Mouse (Mus musculus): ENCODE measurements around the gene Vil1. TPM values are rescaled to one million over a fixed set of nuclear protein-coding genes. Genes with fewer than 3 reads are reported as not detected.

Gene Vil1
- polyA plus RNA-seq, 1 experiment from 2014 or later: 0.45 TPM

DNA sequence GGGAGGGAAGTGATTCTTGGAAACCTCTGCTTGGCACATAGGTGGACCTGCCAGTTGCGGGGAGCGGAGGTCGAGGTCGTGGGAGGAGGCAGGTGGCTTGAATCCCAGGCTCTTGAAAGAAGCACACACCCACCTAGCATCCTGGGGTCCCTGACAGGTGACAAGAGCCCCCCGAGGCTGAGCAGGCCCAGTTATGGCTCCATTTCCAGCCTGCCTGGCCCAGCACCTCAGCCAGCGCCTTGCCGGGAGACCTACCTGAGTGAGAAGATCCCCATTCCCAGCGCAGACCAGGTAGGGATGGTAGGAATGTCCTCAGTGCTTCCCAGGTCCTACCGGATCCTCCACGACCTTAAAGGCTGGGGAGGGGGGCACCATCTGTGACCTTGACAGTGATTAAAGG lies 33.6 kb upstream of the Vil1 start:
- Histone ChIP-seq H3K36me3 (no peaks in the 10 kb centered on the region), H3K4me1 (peaks cover 14% of the 10 kb centered on the region), H3K9me3 (no peaks in the 10 kb centered on the region), H3K27me3 (replicated peaks) (no peaks in the 10 kb centered on the region), H3K27ac (replicated peaks) (no peak overlapping the region), H3K9ac (0 out of 2 replicates have a peak overlapping the region, but pooled peaks have one; percentile 33), H3K4me2 (no peak overlapping the region), H3K4me3 (no peak overlapping the region)
- ATAC-seq (ENCODE audit: extremely low read depth, insufficient number of reproducible peaks, low FRiP score, low TSS enrichment): no peak
- WGBS: 75% methylated on average over 10 of the region's 10 CpGs

DNA sequence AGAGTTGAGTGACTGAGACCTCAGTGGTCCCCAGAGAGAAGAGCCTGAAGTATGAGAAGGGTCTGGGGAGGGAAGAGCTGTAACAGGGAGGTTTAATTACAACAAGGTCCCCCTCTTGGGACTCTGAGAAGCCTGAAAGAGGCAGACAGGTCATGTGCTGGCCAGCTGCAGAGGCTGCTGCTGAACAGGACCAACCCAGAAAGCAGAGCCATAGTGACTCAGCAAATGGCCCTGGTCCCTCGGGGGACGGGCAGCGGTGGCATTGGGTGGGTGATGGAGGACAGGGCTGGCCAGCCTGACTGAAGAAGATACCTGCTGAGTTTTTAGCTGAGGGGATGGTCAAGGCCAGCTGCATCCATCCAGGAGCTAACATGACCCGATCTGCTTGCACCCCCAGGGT lies 32.8 kb upstream of the Vil1 start:
- Histone ChIP-seq H3K4me3 (no peak overlapping the region), H3K27ac (replicated peaks) (no peak overlapping the region), H3K4me2 (no peak overlapping the region), H3K27me3 (replicated peaks) (no peaks in the 10 kb centered on the region), H3K36me3 (no peaks in the 10 kb centered on the region), H3K9me3 (no peaks in the 10 kb centered on the region), H3K9ac (no peak overlapping the region), H3K4me1 (peaks cover 14% of the 10 kb centered on the region)
- no peak for ATAC-seq (ENCODE audit: extremely low read depth, insufficient number of reproducible peaks, low FRiP score, low TSS enrichment)
- WGBS: 75% methylated on average over 4 of the region's 4 CpGs

GRCm38 (mm10) chr1:74379058-74379504 lies 30.1 kb upstream of the Vil1 start:
- no peaks in the 10 kb centered on the region for H3K36me3 ChIP-seq
- no peak overlapping the region for H3K4me3 ChIP-seq
- H3K4me2 ChIP-seq: no peak overlapping the region
- ATAC-seq (ENCODE audit: extremely low read depth, insufficient number of reproducible peaks, low FRiP score, low TSS enrichment): no peak
- no peak overlapping the region for H3K27ac ChIP-seq (replicated peaks)
- H3K27me3 ChIP-seq (replicated peaks): no peaks in the 10 kb centered on the region
- peaks cover 14% of the 10 kb centered on the region for H3K4me1 ChIP-seq
- WGBS: 85% methylated on average over 7 of the region's 7 CpGs
- no peak overlapping the region for H3K9ac ChIP-seq
- no peaks in the 10 kb centered on the region for H3K9me3 ChIP-seq

DNA sequence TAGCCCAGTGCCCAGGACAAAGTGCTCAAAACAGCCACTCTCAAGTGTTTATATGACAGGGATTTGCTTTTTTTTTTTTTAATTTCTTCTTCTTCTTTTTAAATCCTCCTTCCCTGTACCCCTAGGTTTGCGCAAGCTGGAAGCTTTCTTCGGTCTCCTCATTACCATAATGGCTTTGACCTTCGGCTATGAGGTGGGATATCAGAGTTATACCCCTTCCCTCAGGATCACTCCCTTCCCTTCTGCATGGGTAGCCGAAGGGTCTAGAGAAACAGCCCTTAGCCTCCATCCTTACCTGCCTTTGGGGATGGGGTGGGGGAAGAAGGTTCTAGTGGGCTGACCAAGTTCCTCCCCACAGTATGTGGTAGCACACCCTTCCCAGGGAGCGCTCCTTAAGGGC lies 28.7 kb upstream of the Vil1 start:
- no peaks in the 10 kb centered on the region for H3K9me3 ChIP-seq
- no peaks in the 10 kb centered on the region for H3K36me3 ChIP-seq
- no peak overlapping the region for H3K9ac ChIP-seq
- no peak overlapping the region for H3K4me3 ChIP-seq
- no peak overlapping the region for H3K27ac ChIP-seq (replicated peaks)
- H3K4me2 ChIP-seq: no peak overlapping the region
- H3K27me3 ChIP-seq (replicated peaks): no peaks in the 10 kb centered on the region
- ATAC-seq (ENCODE audit: extremely low read depth, insufficient number of reproducible peaks, low FRiP score, low TSS enrichment): no peak
- 82% methylated on average over 5 of the region's 5 CpGs for WGBS
- H3K4me1 ChIP-seq: peaks cover 8% of the 10 kb centered on the region; the same call in 1 of the 2 replicates

GRCm38 (mm10) chr1:74381588-74382021 lies 27.6 kb upstream of the Vil1 start:
- no peak overlapping the region for H3K4me2 ChIP-seq
- no peak overlapping the region for H3K9ac ChIP-seq
- 79% methylated on average over 10 of the region's 10 CpGs for WGBS
- ATAC-seq (ENCODE audit: extremely low read depth, insufficient number of reproducible peaks, low FRiP score, low TSS enrichment): no peak
- no peak overlapping the region for H3K27ac ChIP-seq (replicated peaks)
- no peak overlapping the region for H3K4me3 ChIP-seq
- H3K9me3 ChIP-seq: no peaks in the 10 kb centered on the region
- H3K36me3 ChIP-seq: no peaks in the 10 kb centered on the region
- H3K4me1 ChIP-seq: peaks cover 4% of the 10 kb centered on the region; the same call in 1 of the 2 replicates
- H3K27me3 ChIP-seq (replicated peaks): no peaks in the 10 kb centered on the region

- H3K9ac ChIP-seq: no peak overlapping the region
- H3K27me3 ChIP-seq (replicated peaks): no peaks in the 10 kb centered on the region
- peaks cover 18% of the 10 kb centered on the region for H3K4me1 ChIP-seq
- ATAC-seq (ENCODE audit: extremely low read depth, insufficient number of reproducible peaks, low FRiP score, low TSS enrichment): no peak
- no peak overlapping the region for H3K4me2 ChIP-seq
- no peaks in the 10 kb centered on the region for H3K9me3 ChIP-seq
- H3K4me3 ChIP-seq: no peak overlapping the region
- H3K27ac ChIP-seq (replicated peaks): no peak overlapping the region
- WGBS: 81% methylated on average over 13 of the region's 13 CpGs
- no peaks in the 10 kb centered on the region for H3K36me3 ChIP-seq
Observed at GRCm38 (mm10) chr1:74383385-74383784, 25.8 kb upstream of the Vil1 start.

GRCm38 (mm10) chr1:74384525-74384924 lies 24.7 kb upstream of the Vil1 start:
- Histone ChIP-seq H3K36me3 (no peaks in the 10 kb centered on the region), H3K9me3 (no peaks in the 10 kb centered on the region), H3K4me3 (no peak overlapping the region), H3K27me3 (replicated peaks) (no peaks in the 10 kb centered on the region), H3K9ac (no peak overlapping the region), H3K27ac (replicated peaks) (no peak overlapping the region), H3K4me2 (no peak overlapping the region), H3K4me1 (peaks cover 27% of the 10 kb centered on the region)
- 83% methylated on average over 8 of the region's 8 CpGs for WGBS
- no peak for ATAC-seq (ENCODE audit: extremely low read depth, insufficient number of reproducible peaks, low FRiP score, low TSS enrichment)

DNA sequence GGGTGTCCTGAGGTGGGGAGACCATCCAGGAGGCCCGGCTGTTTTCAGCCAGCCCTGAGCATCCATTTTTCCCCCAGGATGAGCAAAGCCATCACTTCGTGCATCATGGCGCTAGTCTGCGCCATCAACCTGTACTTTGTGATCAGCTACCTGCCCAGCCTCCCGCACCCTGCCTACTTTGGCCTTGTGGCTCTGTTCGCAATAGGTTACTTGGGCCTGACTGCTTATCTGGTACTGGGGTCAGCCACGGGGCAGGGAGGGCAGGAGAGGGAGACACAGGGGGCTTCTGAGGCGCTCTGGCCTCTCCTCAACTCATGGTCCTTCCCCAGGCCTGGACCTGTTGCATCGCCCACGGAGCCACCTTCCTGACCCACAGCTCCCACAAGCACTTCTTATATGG lies 24.1 kb upstream of the Vil1 start:
- Histone ChIP-seq H3K9ac (no peak overlapping the region), H3K36me3 (no peaks in the 10 kb centered on the region), H3K4me1 (peaks cover 32% of the 10 kb centered on the region), H3K9me3 (no peaks in the 10 kb centered on the region), H3K4me2 (no peak overlapping the region), H3K27me3 (replicated peaks) (no peaks in the 10 kb centered on the region), H3K27ac (replicated peaks) (no peak overlapping the region), H3K4me3 (no peak overlapping the region)
- 87% methylated on average over 10 of the region's 10 CpGs for WGBS
- no peak for ATAC-seq (ENCODE audit: extremely low read depth, insufficient number of reproducible peaks, low FRiP score, low TSS enrichment)

GRCm38 (mm10) chr1:74385531-74385930 lies 23.6 kb upstream of the Vil1 start:
- Histone ChIP-seq H3K4me3 (no peak overlapping the region), H3K27ac (replicated peaks) (no peak overlapping the region), H3K36me3 (no peaks in the 10 kb centered on the region), H3K4me1 (peaks cover 37% of the 10 kb centered on the region), H3K4me2 (no peak overlapping the region), H3K9me3 (no peaks in the 10 kb centered on the region), H3K9ac (no peak overlapping the region), H3K27me3 (replicated peaks) (no peaks in the 10 kb centered on the region)
- no peak for ATAC-seq (ENCODE audit: extremely low read depth, insufficient number of reproducible peaks, low FRiP score, low TSS enrichment)
- WGBS: 80% methylated on average over 8 of the region's 8 CpGs

GRCm38 (mm10) chr1:74386363-74386713 lies 22.8 kb upstream of the Vil1 start:
- peak overlapping the region; percentile 68 for H3K4me2 ChIP-seq
- 49% methylated on average over 7 of the region's 10 CpGs for WGBS
- no peaks in the 10 kb centered on the region for H3K9me3 ChIP-seq
- H3K4me1 ChIP-seq: peaks cover 42% of the 10 kb centered on the region
- H3K9ac ChIP-seq: peak overlapping the region; percentile 88
- H3K4me3 ChIP-seq: peak overlapping the region; percentile 62
- no peaks in the 10 kb centered on the region for H3K36me3 ChIP-seq
- no peak for ATAC-seq (ENCODE audit: extremely low read depth, insufficient number of reproducible peaks, low FRiP score, low TSS enrichment)
- no peaks in the 10 kb centered on the region for H3K27me3 ChIP-seq (replicated peaks)
- peak overlapping the region; percentile 99 for H3K27ac ChIP-seq (replicated peaks)

DNA sequence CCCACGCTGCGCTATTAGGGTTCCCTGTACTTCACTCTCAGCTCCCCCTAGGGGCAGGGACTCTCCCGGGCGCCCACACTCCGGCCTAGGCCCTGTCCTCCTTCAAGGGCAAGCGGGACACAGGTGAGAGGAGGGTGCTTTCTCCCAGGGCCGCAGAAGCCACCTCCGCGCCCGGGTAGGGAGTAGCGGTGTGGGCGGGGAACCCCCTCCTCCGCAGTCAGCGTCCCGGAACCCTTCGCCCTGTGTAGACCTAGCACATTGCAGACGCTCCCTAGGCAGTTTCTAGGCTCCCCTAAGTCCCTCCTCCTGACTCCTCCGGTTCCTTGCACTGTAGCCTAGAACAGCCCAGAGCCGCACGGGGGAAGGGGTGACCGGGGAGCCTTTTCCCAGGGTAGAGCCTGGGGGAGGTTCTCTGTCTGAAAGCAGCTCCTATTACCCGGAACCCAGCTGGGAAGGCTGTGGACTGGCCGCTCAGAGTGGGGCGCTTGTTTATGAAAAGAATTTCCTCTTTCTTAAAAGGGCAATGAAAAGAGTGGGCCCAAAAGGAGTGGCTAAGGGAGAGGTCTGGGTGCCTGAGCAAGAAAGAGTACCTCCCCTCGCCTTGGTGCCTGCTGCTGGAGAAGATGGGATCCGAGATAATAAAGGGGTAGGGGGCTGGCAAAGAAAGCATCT lies 22.3 kb upstream of the Vil1 start:
- H3K4me3 ChIP-seq: peak overlapping the region; percentile 62
- WGBS: 2% methylated on average over 26 of the region's 26 CpGs
- ATAC-seq (ENCODE audit: extremely low read depth, insufficient number of reproducible peaks, low FRiP score, low TSS enrichment): peak; percentile 72

GRCm38 (mm10) chr1:74387386-74387988 lies 21.7 kb upstream of the Vil1 start:
- no peak for ATAC-seq (ENCODE audit: extremely low read depth, insufficient number of reproducible peaks, low FRiP score, low TSS enrichment)
- peak overlapping the region; percentile 62 for H3K4me3 ChIP-seq
- no peaks in the 10 kb centered on the region for H3K9me3 ChIP-seq
- peaks cover 42% of the 10 kb centered on the region for H3K4me1 ChIP-seq
- no peaks in the 10 kb centered on the region for H3K27me3 ChIP-seq (replicated peaks)
- no peaks in the 10 kb centered on the region for H3K36me3 ChIP-seq
- WGBS: 59% methylated on average over 15 of the region's 15 CpGs
- H3K4me2 ChIP-seq: peak overlapping the region; percentile 68
- peak overlapping the region; percentile 99 for H3K27ac ChIP-seq (replicated peaks)
- peak overlapping the region; percentile 88 for H3K9ac ChIP-seq

More for the DNA sequence above, 22.3 kb upstream of the Vil1 start:
- Histone ChIP-seq H3K9ac (peak overlapping the region; percentile 88), H3K4me1 (peaks cover 42% of the 10 kb centered on the region), H3K36me3 (no peaks in the 10 kb centered on the region), H3K9me3 (no peaks in the 10 kb centered on the region), H3K27ac (replicated peaks) (peak overlapping the region; percentile 99), H3K4me2 (peak overlapping the region; percentile 68), H3K27me3 (replicated peaks) (no peaks in the 10 kb centered on the region)

Data from heart, embryonic 13.5 days (tissue).